Mouse (Mus musculus) heart, postnatal 4 days (tissue): ENCODE measurements at regions not wholly inside any gene's neighbourhood (a gene's known extent, or its start where the extent isn't known, plus 50 kb on each side); places are given as distances from the start of the nearest gene placed in this dataset.

Experiments used
- DNase-seq: peaks from one replicate; pipeline ENCODE4 v3.0.0; 2021

GRCm38 (mm10) chr17:82731561-82731960 is 483.5 kb upstream of the Pkdcc start:
- DNase-seq, result no peak

- DNase-seq, result no peak
These were observed 472.6 kb upstream of the Pkdcc start for GRCm38 (mm10) chr17:82742445-82742844.

GRCm38 (mm10) chr17:82757400-82757799 is 457.7 kb upstream of the Pkdcc start:
- no peak for DNase-seq

- DNase-seq, result peak; percentile 46
These were observed 436.0 kb upstream of the Pkdcc start for GRCm38 (mm10) chr17:82779096-82779495.

GRCm38 (mm10) chr17:82822129-82822528 is 393.0 kb upstream of the Pkdcc start:
- no peak for DNase-seq

- no peak for DNase-seq
These were observed 391.0 kb upstream of the Pkdcc start for GRCm38 (mm10) chr17:82824057-82824456.

- no peak for DNase-seq
These were observed 390.5 kb upstream of the Pkdcc start for GRCm38 (mm10) chr17:82824619-82825018.

- DNase-seq, result no peak
These were observed 387.9 kb upstream of the Pkdcc start for GRCm38 (mm10) chr17:82827170-82827569.

GRCm38 (mm10) chr17:82827841-82828240 is 387.3 kb upstream of the Pkdcc start:
- no peak for DNase-seq

- DNase-seq, result no peak
These were observed 386.6 kb upstream of the Pkdcc start for GRCm38 (mm10) chr17:82828434-82828997.

GRCm38 (mm10) chr17:82829415-82829814 is 385.7 kb upstream of the Pkdcc start:
- DNase-seq, result no peak

- no peak for DNase-seq
These were observed 380.9 kb upstream of the Pkdcc start for GRCm38 (mm10) chr17:82834177-82834576.

GRCm38 (mm10) chr17:82836115-82836514 is 379.0 kb upstream of the Pkdcc start:
- DNase-seq, result no peak

- no peak for DNase-seq
These were observed 368.2 kb upstream of the Pkdcc start for GRCm38 (mm10) chr17:82846776-82847494.

GRCm38 (mm10) chr17:82857199-82858147 is 357.6 kb upstream of the Pkdcc start:
- peak; percentile 84 for DNase-seq

GRCm38 (mm10) chr17:82860391-82860790 is 354.7 kb upstream of the Pkdcc start:
- DNase-seq, result no peak

GRCm38 (mm10) chr17:82860966-82861365 is 354.1 kb upstream of the Pkdcc start:
- DNase-seq, result no peak

- no peak for DNase-seq
These were observed 338.0 kb upstream of the Pkdcc start for GRCm38 (mm10) chr17:82877131-82877530.

GRCm38 (mm10) chr17:82900602-82901001 is 314.5 kb upstream of the Pkdcc start:
- DNase-seq, result no peak

- peak; percentile 13 for DNase-seq
These were observed 313.8 kb upstream of the Pkdcc start for GRCm38 (mm10) chr17:82901098-82901891.

- no peak for DNase-seq
These were observed 310.1 kb upstream of the Pkdcc start for GRCm38 (mm10) chr17:82904961-82905360.

- DNase-seq, result no peak
These were observed 309.6 kb upstream of the Pkdcc start for GRCm38 (mm10) chr17:82905483-82905882.
